Mouse (Mus musculus): Measurements from ENCODE around the gene Plcd3. TPM values are rescaled to one million over a fixed set of nuclear protein-coding genes. Genes with fewer than 3 reads are reported as not detected.

The Plcd3 gene
- polyA plus RNA-seq, 1 experiment from 2014 or later: 0.50 TPM

GRCm38 (mm10) chr11:103027570-103028175, 73.8 kb downstream of the Plcd3 start:
- WGBS (ENCODE audit: insufficient replicate concordance): 9% methylated on average over 8 of the region's 8 CpGs
- Histone ChIP-seq H3K27me3 (no peaks in the 10 kb centered on the region), H3K4me3 (replicated peaks) (peak overlapping the region; percentile 73), H3K9ac (peak overlapping the region; percentile 83), H3K4me2 (peak overlapping the region; percentile 73), H3K4me1 (replicated peaks) (peaks cover 54% of the 10 kb centered on the region), H3K9me3 (replicated peaks) (no peaks in the 10 kb centered on the region), H3K36me3 (peaks cover 32% of the 10 kb centered on the region), H3K27ac (peak overlapping the region; percentile 92)
- no peak for DNase-seq
- ATAC-seq (ENCODE audit: low read depth): no peak

GRCm38 (mm10) chr11:103026901-103027300, 74.6 kb downstream of the Plcd3 start:
- H3K27ac ChIP-seq: peak overlapping the region; percentile 92
- no peaks in the 10 kb centered on the region for H3K9me3 ChIP-seq (replicated peaks)
- H3K27me3 ChIP-seq: no peaks in the 10 kb centered on the region
- WGBS (ENCODE audit: insufficient replicate concordance): 66% methylated on average over 3 of the region's 3 CpGs
- no peak for DNase-seq
- H3K4me3 ChIP-seq (replicated peaks): peak overlapping the region; percentile 73
- H3K4me1 ChIP-seq (replicated peaks): peaks cover 50% of the 10 kb centered on the region
- no peak for ATAC-seq (ENCODE audit: low read depth)
- H3K4me2 ChIP-seq: peak overlapping the region; percentile 73
- H3K9ac ChIP-seq: peak overlapping the region; percentile 83
- H3K36me3 ChIP-seq: peaks cover 35% of the 10 kb centered on the region

- H3K9ac ChIP-seq: no peak overlapping the region
- H3K9me3 ChIP-seq (replicated peaks): no peaks in the 10 kb centered on the region
- H3K36me3 ChIP-seq: peaks cover 49% of the 10 kb centered on the region
- no peak overlapping the region for H3K4me3 ChIP-seq (replicated peaks)
- H3K4me1 ChIP-seq (replicated peaks): peaks cover 23% of the 10 kb centered on the region
- ATAC-seq (ENCODE audit: low read depth) (no peak), DNase-seq (no peak)
- no peak overlapping the region for H3K4me2 ChIP-seq
- WGBS (ENCODE audit: insufficient replicate concordance): 79% methylated on average over 3 of the region's 3 CpGs
- H3K27me3 ChIP-seq: no peaks in the 10 kb centered on the region
- no peak overlapping the region for H3K27ac ChIP-seq
These were observed 77.5 kb downstream of the Plcd3 start for GRCm38 (mm10) chr11:103023974-103024373.

DNA sequence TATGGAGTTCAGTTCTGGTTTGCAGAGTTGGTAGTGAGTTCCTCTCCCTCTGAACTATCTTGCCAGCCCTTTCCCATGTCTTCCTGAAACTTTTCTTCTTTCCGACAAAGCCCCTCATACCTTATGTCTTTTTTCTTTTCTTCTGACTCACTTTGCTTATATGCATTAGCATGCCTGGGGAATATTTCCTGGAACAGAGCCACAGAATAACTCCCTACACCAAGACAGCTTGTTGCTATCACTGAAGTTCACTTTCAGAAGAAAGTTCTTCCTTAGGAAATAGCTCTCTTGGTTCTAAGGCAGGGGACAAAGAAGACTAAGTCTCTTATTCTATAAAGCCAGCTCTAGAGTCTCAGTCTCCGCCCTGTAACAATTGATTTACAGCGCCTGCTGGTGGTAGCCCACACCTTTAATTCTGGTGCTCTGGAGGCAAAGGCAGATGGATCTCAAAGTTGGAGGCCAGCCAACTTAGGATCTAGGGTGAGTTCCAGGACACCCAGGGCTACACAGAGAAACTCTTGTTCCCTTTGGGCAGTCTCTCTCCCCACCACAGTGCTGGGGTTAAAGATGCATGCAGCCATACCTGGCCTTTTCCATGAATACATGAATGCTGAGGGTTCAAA, 80.6 kb downstream of the Plcd3 start:
- DNase-seq: no peak
- no peak overlapping the region for H3K4me2 ChIP-seq
- peaks cover 39% of the 10 kb centered on the region for H3K36me3 ChIP-seq
- no peaks in the 10 kb centered on the region for H3K27me3 ChIP-seq
- no peak for ATAC-seq (ENCODE audit: low read depth)
- no peak overlapping the region for H3K27ac ChIP-seq
- 73% methylated on average over 3 of the region's 3 CpGs for WGBS (ENCODE audit: insufficient replicate concordance)
- H3K4me1 ChIP-seq (replicated peaks): peaks cover 14% of the 10 kb centered on the region
- no peak overlapping the region for H3K4me3 ChIP-seq (replicated peaks)
- H3K9me3 ChIP-seq (replicated peaks): no peaks in the 10 kb centered on the region
- H3K9ac ChIP-seq: no peak overlapping the region

Other genes starting within 250 kb of the Plcd3 start
- 144 and 160 TPM in 2 replicates for gene Eftud2, start 220.7 kb downstream of the Plcd3 start, polyA plus RNA-seq (2015; fragmentation: Nextera tagmentation; extraction: Ambion mirVana)
- 0.91 and 1.4 TPM in 2 replicates for gene Ccdc103, start 220.5 kb downstream of the Plcd3 start, polyA plus RNA-seq (2015; fragmentation: Nextera tagmentation; extraction: Ambion mirVana)
- 0.06 TPM in 1 of 2 replicates, not detected in the other for gene Fam187a, start 216.5 kb downstream of the Plcd3 start, polyA plus RNA-seq (2015; fragmentation: Nextera tagmentation; extraction: Ambion mirVana)
- gene Gfap, start 200.7 kb downstream of the Plcd3 start, polyA plus RNA-seq (2015; fragmentation: Nextera tagmentation; extraction: Ambion mirVana): 7.2 and 7.7 TPM in 2 replicates
- gene Kif18b, start 176.5 kb downstream of the Plcd3 start, polyA plus RNA-seq (2015; fragmentation: Nextera tagmentation; extraction: Ambion mirVana): 9.0 and 9.3 TPM in 2 replicates
- 0.07 and 0.10 TPM in 2 replicates for gene C1ql1, start 155.0 kb downstream of the Plcd3 start, polyA plus RNA-seq (2015; fragmentation: Nextera tagmentation; extraction: Ambion mirVana)
- gene Nmt1, start 73.5 kb downstream of the Plcd3 start, polyA plus RNA-seq (2015; fragmentation: Nextera tagmentation; extraction: Ambion mirVana): 47.8 and 52.2 TPM in 2 replicates
- gene Dcakd, start 73.3 kb downstream of the Plcd3 start, polyA plus RNA-seq (2015; fragmentation: Nextera tagmentation; extraction: Ambion mirVana): 29.9 and 37.3 TPM in 2 replicates
- gene Acbd4, start within 50 bp of the Plcd3 start, polyA plus RNA-seq (2015; fragmentation: Nextera tagmentation; extraction: Ambion mirVana): 60.4 and 62.2 TPM in 2 replicates
- 2.6 and 3.0 TPM in 2 replicates for gene Hexim1, start 14.6 kb upstream of the Plcd3 start, polyA plus RNA-seq (2015; fragmentation: Nextera tagmentation; extraction: Ambion mirVana)
- gene Hexim2, start 30.8 kb upstream of the Plcd3 start, polyA plus RNA-seq (2015; fragmentation: Nextera tagmentation; extraction: Ambion mirVana): 6.3 and 7.7 TPM in 2 replicates
- 3.0 TPM in 2 replicates for gene Fmnl1, start 69.4 kb upstream of the Plcd3 start, polyA plus RNA-seq (2015; fragmentation: Nextera tagmentation; extraction: Ambion mirVana)
- not detected in 2 replicates for gene 1700023F06Rik, start 106.9 kb upstream of the Plcd3 start, polyA plus RNA-seq (2015; fragmentation: Nextera tagmentation; extraction: Ambion mirVana)
- gene Spata32, start 116.8 kb upstream of the Plcd3 start, polyA plus RNA-seq (2015; fragmentation: Nextera tagmentation; extraction: Ambion mirVana): not detected in 2 replicates
- 0.42 and 0.50 TPM in 2 replicates for gene Map3k14, start 165.8 kb upstream of the Plcd3 start, polyA plus RNA-seq (2015; fragmentation: Nextera tagmentation; extraction: Ambion mirVana)

All from liver, embryonic 13.5 days (tissue).